Mouse (Mus musculus): ENCODE results near the gene Qtrt2.

DNA sequence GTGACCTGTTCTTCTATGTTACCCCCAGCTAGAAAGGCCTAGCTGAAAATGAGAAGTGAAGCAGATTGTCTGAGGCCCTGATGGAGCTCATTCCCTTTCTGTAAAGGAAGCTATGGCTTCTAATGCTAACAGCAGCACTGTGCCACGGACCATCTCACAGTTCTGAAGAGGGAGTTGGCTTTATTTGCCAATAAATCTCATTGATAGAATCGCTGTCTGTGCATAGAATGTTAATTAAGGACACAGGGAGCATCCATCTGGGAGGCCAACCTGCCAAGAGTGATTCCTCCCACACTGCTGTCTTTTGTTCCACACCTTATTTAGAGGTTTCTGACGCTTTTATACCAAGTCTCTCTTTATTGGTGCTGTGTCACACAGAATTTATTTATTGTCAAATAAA lies 4.9 kb upstream of the Qtrt2 start:
- TF ChIP-seq MYOG (IDR thresholded peaks at IDR 0.05; ENCODE audit: control insufficient read depth in 1 of 3, insufficient read depth in 1 of 3, insufficient read length in 2 of 3, low read depth in 2 of 3), result no peak
- no peak for TF ChIP-seq POLR2A (IDR thresholded peaks at IDR 0.05; ENCODE audit: insufficient read length, low read depth)
- TF ChIP-seq POLR2AphosphoS2 (IDR thresholded peaks at IDR 0.05; ENCODE audit: insufficient read length, low read depth), result no peak
- no peak for TF ChIP-seq E2F4 (IDR thresholded peaks at IDR 0.05; ENCODE audit: insufficient read depth)
- TF ChIP-seq MYOD1 (IDR thresholded peaks at IDR 0.05; ENCODE audit: control insufficient read depth in 1 of 3, insufficient read length in 2 of 3, low read depth in 2 of 3), result no peak
- no peak for TF ChIP-seq TCF12 (IDR thresholded peaks at IDR 0.05; ENCODE audit: insufficient read depth, poor library complexity, severe bottlenecking)

Measured in myocyte (in vitro differentiated cells).